Mouse (Mus musculus) CH12.LX (cell line): ENCODE measurements around the gene Amigo3. TPM values are rescaled to one million over a fixed set of nuclear protein-coding genes. Genes with fewer than 3 reads are reported as not detected.

Source experiments
- DNase-seq: peaks from one replicate; pipeline ENCODE4 v3.0.0-alpha.2; 2013; ENCODE audit errors: extremely low read depth
- H3K27ac ChIP-seq: 2 replicates; pipeline ENCODE4 v1.5.1; 2012; ENCODE audit warnings: low read depth, mild to moderate bottlenecking, control low read depth, moderate library complexity; ENCODE audit not compliant: insufficient read depth
- H3K27me3 ChIP-seq: replicated peaks from 2 replicates; pipeline ENCODE3; 2012; ENCODE audit warnings: inconsistent platforms
- H3K36me3 ChIP-seq, 2 experiments: replicated peaks in 1 of 2; 2 replicates each; pipeline versions ENCODE3 to v1.6.1; 2012; ENCODE audit warnings: inconsistent platforms in 1 of 2, low read length in 1 of 2, mild to moderate bottlenecking in 1 of 2, mixed read lengths in 1 of 2, moderate library complexity in 1 of 2; ENCODE audit not compliant: control insufficient read depth in 1 of 2, insufficient read depth in 1 of 2
- H3K4me1 ChIP-seq, 2 experiments: 2 replicates each; pipeline ENCODE4 v1.6.1; 2012; ENCODE audit warnings: inconsistent platforms in 1 of 2, moderate library complexity in 1 of 2; ENCODE audit not compliant: insufficient read depth in 2 of 2, control insufficient read depth in 1 of 2
- H3K4me2 ChIP-seq: 2 replicates; pipeline ENCODE4 v1.6.1; 2012; ENCODE audit warnings: low read depth, mild to moderate bottlenecking, control low read depth; ENCODE audit not compliant: poor library complexity, insufficient read depth, severe bottlenecking
- H3K4me3 ChIP-seq, 3 experiments: fragments of 150-350 bp in 1 of 3; sonication (generic) in 1 of 3; replicated peaks in 1 of 3; 2 replicates each; pipeline versions ENCODE3 to v1.5.1; 2011 to 2012; ENCODE audit warnings: low read depth in 2 of 3, low read length in 2 of 3, mild to moderate bottlenecking in 2 of 3, moderate library complexity in 2 of 3, control low read depth in 1 of 3, improper control_type of control experiment in 1 of 3, inconsistent platforms in 1 of 3, mixed read lengths in 1 of 3; ENCODE audit not compliant: poor library complexity in 1 of 3
- H3K79me2 ChIP-seq: replicated peaks from 2 replicates; pipeline ENCODE4 v1.6.1; 2012; ENCODE audit warnings: mild to moderate bottlenecking, moderate library complexity; ENCODE audit not compliant: control insufficient read depth, poor library complexity, insufficient read depth, severe bottlenecking; ENCODE audit errors: extremely low read depth
- H3K9ac ChIP-seq: 2 replicates; pipeline ENCODE4 v1.6.1; 2012; ENCODE audit warnings: low read depth, mild to moderate bottlenecking, control low read depth, moderate library complexity; ENCODE audit not compliant: insufficient read depth
- H3K9me3 ChIP-seq: replicated peaks from 2 replicates; pipeline ENCODE3; 2012; ENCODE audit warnings: low read length, inconsistent platforms, mixed read lengths
- BHLHE40 ChIP-seq: IDR thresholded peaks from 2 replicates; pipeline ENCODE4 v1.6.1; 2011; ENCODE audit warnings: mild to moderate bottlenecking, low read depth, low read length, improper control_type of control experiment
- ELF1 ChIP-seq: IDR thresholded peaks from 2 replicates; pipeline ENCODE4 v1.6.1; 2014; ENCODE audit warnings: low read depth, mild to moderate bottlenecking, inconsistent platforms, low read length, improper control_type of control experiment
- HCFC1 ChIP-seq: IDR thresholded peaks from 2 replicates; pipeline ENCODE4 v1.6.1; 2012; ENCODE audit warnings: low read depth, mild to moderate bottlenecking, inconsistent platforms, low read length, improper control_type of control experiment
- IRF4 ChIP-seq: IDR thresholded peaks from 2 replicates; pipeline ENCODE4 v1.6.1; 2014; ENCODE audit warnings: low read depth, mild to moderate bottlenecking, inconsistent platforms, low read length, improper control_type of control experiment
- JUN ChIP-seq: IDR thresholded peaks from 2 replicates; pipeline ENCODE4 v1.6.1; 2011; ENCODE audit warnings: low read depth, mild to moderate bottlenecking, low read length, improper control_type of control experiment, moderate library complexity; ENCODE audit not compliant: insufficient read depth
- KAT2A ChIP-seq: IDR thresholded peaks from 2 replicates; pipeline ENCODE4 v1.6.1; 2012; ENCODE audit warnings: low read length, improper control_type of control experiment, inconsistent platforms; ENCODE audit not compliant: insufficient replicate concordance
- MAFK ChIP-seq: IDR thresholded peaks from 2 replicates; pipeline ENCODE4 v1.6.1; 2011; ENCODE audit warnings: low read length, improper control_type of control experiment; ENCODE audit not compliant: insufficient replicate concordance
- MAX ChIP-seq: IDR thresholded peaks from 2 replicates; pipeline ENCODE4 v1.6.1; 2011; ENCODE audit warnings: low read length, improper control_type of control experiment
- MAZ ChIP-seq: IDR thresholded peaks from 2 replicates; pipeline ENCODE4 v1.6.1; 2012; ENCODE audit warnings: low read depth, mild to moderate bottlenecking, inconsistent platforms, low read length, improper control_type of control experiment, moderate library complexity
- MEF2A ChIP-seq: IDR thresholded peaks from 2 replicates; pipeline ENCODE4 v1.6.1; 2014; ENCODE audit warnings: low read depth, mild to moderate bottlenecking, inconsistent platforms, low read length, improper control_type of control experiment, borderline replicate concordance
- MXI1 ChIP-seq: IDR thresholded peaks from 2 replicates; pipeline ENCODE4 v1.6.1; 2011; ENCODE audit warnings: mild to moderate bottlenecking, low read depth, low read length, improper control_type of control experiment
- MYC ChIP-seq: IDR thresholded peaks from 2 replicates; pipeline ENCODE4 v1.6.1; 2011; ENCODE audit warnings: low read depth, mild to moderate bottlenecking, improper control_type of control experiment, low read length
- NELFE ChIP-seq: IDR thresholded peaks from 2 replicates; pipeline ENCODE4 v1.6.1; 2011; ENCODE audit warnings: low read depth, low read length, improper control_type of control experiment
- NRF1 ChIP-seq: IDR thresholded peaks from 2 replicates; pipeline ENCODE4 v1.6.1; 2014; ENCODE audit warnings: low read depth, mild to moderate bottlenecking, inconsistent platforms, low read length, improper control_type of control experiment, moderate library complexity
- PAX5 ChIP-seq: IDR thresholded peaks from 2 replicates; pipeline ENCODE4 v1.6.1; 2012; ENCODE audit warnings: low read length, inconsistent platforms, mixed read lengths
- POLR2A ChIP-seq: IDR thresholded peaks from 2 replicates; pipeline ENCODE4 v1.6.1; 2011; ENCODE audit warnings: low read depth, mild to moderate bottlenecking, improper control_type of control experiment, low read length
- POLR2AphosphoS2 ChIP-seq: IDR thresholded peaks from 2 replicates; pipeline ENCODE4 v1.6.1; 2011; ENCODE audit warnings: low read depth, low read length, improper control_type of control experiment
- RCOR1 ChIP-seq: conservative IDR thresholded peaks from 2 replicates; pipeline ENCODE4 v1.6.1; 2012; ENCODE audit warnings: low read depth, mild to moderate bottlenecking, inconsistent platforms, low read length, improper control_type of control experiment
- SIN3A ChIP-seq: IDR thresholded peaks from 2 replicates; pipeline ENCODE4 v1.6.1; 2012; ENCODE audit warnings: low read length, improper control_type of control experiment, inconsistent platforms
- TCF12 ChIP-seq: IDR thresholded peaks from 2 replicates; pipeline ENCODE4 v1.6.1; 2014; ENCODE audit warnings: low read depth, mild to moderate bottlenecking, inconsistent platforms, low read length, improper control_type of control experiment
- UBTF ChIP-seq: IDR thresholded peaks from 2 replicates; pipeline ENCODE4 v1.6.1; 2012; ENCODE audit warnings: low read depth, mild to moderate bottlenecking, inconsistent platforms, low read length, improper control_type of control experiment, moderate library complexity
- ZKSCAN1 ChIP-seq: IDR thresholded peaks from 2 replicates; pipeline ENCODE4 v1.6.1; 2012; ENCODE audit warnings: low read depth, inconsistent platforms, low read length, improper control_type of control experiment, borderline replicate concordance
- ZMIZ1 ChIP-seq: IDR thresholded peaks from 2 replicates; pipeline ENCODE4 v1.6.1; 2012; ENCODE audit warnings: low read depth, mild to moderate bottlenecking, inconsistent platforms, low read length, improper control_type of control experiment
- dilution Hi-C: fragments of 300-500 bp; cut with MboI; formaldehyde crosslinking; loops from 2 replicates; pipeline ENCODE4 v1.14.3; 2020; ENCODE audit warnings: low sequenced_read_pairs; ENCODE audit not compliant: extremely low pct_unique_long_range_greater_than_20kb, extremely low pct_ligation_motif_present
- in situ Hi-C: fragments of 300-500 bp; cut with MboI; formaldehyde crosslinking; loops from 3 replicates; pipeline ENCODE4 v1.14.3; 2019; ENCODE audit warnings: low sequenced_read_pairs, low pct_ligation_motif_present, low pct_unique_long_range_greater_than_20kb, mixed read lengths
- polyA plus RNA-seq: library from polyadenylated mRNA; unstranded; fragments of >175 nt; gene quantifications from 2 replicates; pipeline ENCODE4 v1.2.1, GENCODE M21; 2012; ENCODE audit warnings: low read depth; ENCODE audit not compliant: insufficient read length
- total RNA-seq, 2 experiments: library from RNA; depleted of rRNA; stranded (reverse); fragments of 300-350 nt in 1 of 2; fragments of >200 nt in 1 of 2; gene quantifications; 2 replicates each; pipeline ENCODE4 v1.2.3; 2012 to 2014

The Amigo3 gene
- total and polyA plus RNA-seq, 3 experiments = 2.0 to 4.4 (median 2.2) TPM

DNA sequence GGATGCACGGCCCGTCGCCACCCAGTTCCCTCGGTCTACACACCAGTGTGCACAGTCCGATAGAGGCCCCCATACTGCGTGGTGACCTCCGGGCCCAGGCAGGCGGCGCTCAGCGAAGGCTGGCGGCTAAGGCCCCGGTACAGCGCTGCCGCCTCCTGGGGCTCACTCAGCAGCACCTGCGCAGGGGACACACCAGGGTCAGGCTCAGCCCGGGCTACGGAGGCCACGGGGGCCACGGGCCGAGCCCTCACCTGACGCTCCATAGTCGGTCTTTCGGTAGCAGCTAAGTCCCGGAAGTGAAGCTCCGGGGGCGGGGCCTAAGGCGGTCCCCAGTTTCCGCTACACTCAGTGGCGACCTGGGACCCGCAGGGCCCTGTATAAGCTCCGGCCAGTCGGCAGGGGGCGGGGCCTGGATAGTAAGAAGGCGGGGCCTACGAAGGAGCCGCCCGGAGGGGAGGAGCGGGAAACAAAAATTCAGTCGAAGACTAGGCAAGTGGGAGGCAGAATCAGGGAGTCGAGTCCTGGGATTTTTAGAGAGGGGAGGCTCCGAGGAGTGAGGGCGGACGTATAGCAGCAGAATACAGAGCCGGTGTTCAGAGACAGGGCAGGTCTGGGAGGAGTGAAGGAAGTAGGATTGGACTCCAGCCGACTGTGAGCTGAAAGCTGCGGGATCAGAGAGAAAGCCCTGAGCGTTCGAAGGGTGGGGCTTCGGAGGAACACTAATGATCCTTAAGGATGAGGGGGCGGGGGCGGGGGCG, 41.4 kb downstream of the Amigo3 start, which contains the start of gene Apeh:
Gene Apeh (minus strand): TSS at position 423 of the 758 bp plus-strand sequence.
- Histone ChIP-seq H3K27ac (peak within 1 kb of the TSS; percentile 18; the same call in 1 of the 2 replicates), H3K4me1 (peaks cover 5 to 33% of the 10 kb centered on the region in 2 experiments), H3K27me3 (no peaks in the 10 kb centered on the region), H3K4me2 (peak within 1 kb of the TSS; percentile 90), H3K79me2 (peaks cover 9% of the 10 kb centered on the region), H3K9me3 (no peaks in the 10 kb centered on the region), H3K9ac (peak within 1 kb of the TSS; percentile 64), H3K36me3 (peaks cover 37 to 57% of the 10 kb centered on the region in 2 experiments), H3K4me3 (peak within 1 kb of the TSS; percentile 67 to 89 (median 87))
- peak; percentile 96 for DNase-seq
- dilution Hi-C loops = no loop called here
- TF ChIP-seq JUN (no peak), ZMIZ1 (peak; percentile 83), TCF12 (peak; percentile 81), MAX (peak; percentile 42; the same call in 1 of the 2 replicates), KAT2A (peak; percentile 48; the same call in 1 of the 2 replicates), SIN3A (peak; percentile 69; the same call in 1 of the 2 replicates), IRF4 (peak; percentile 65), NRF1 (peak; percentile 50), PAX5 (no peak), ZKSCAN1 (no peak), HCFC1 (peak; percentile 71), RCOR1 (0 out of 2 replicates have a peak, but pooled peaks have one; percentile 30), MEF2A (0 out of 2 replicates have a peak, but pooled peaks have one; percentile 25), MAZ (peak; percentile 72; the same call in 1 of the 2 replicates), ELF1 (peak; percentile 95), BHLHE40 (peak; percentile 26), MYC (no peak), NELFE (peak; percentile 86), UBTF (peak; percentile 49; the same call in 1 of the 2 replicates), POLR2AphosphoS2 (0 out of 2 replicates have a peak, but pooled peaks have one; percentile 63), POLR2A (peak; percentile 84), MXI1 (peak; percentile 54; the same call in 1 of the 2 replicates), MAFK (no peak)
- in situ Hi-C loops = no loop called here
